Mouse (Mus musculus) regulatory T cell (primary cell): ENCODE results near the gene Mmp15.

Experiments
- in situ Hi-C: fragments of 300-600 bp; cut with MboI, MseI; formaldehyde crosslinking; loops from one replicate; pipeline ENCODE4 v1.15.1; 2025; ENCODE audit warnings: high pct_unique_total_duplicates

Gene Mmp15

DNA sequence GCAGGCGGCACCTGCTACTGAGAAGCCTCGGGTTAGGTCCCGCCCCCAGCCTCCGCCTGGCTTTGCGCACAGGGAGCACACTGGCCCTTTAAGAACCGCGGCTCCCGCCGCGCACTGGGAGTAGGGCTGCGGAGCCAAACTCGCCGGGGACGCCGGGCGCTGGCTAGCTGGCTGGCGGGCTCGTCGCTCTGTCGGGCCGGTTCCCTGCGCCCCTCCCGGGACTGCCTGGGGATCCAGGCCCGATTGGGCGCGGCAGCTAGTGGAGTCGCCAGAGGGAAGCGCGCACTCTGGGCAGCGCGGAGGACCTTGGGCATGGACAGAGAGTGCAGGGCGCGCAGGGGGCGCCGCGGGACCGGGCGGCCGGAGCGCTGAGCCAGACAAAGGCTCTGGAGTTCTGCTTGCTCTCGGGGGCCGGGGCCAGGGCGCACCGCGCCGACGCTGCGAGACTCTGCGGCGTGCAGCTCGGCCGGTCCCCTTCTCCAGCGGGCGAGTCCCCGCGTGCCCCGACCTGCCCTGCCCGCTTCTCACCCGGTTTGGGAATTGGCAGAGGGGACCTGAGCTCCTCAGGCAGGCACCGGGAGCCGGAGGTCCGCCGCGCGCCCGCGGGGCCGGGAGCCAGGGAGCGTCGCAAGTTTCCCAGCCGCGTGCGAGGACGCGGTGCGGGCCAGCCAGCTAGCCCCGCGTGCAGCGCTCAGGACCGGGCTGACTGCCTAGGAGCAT lies at the start of gene Mmp15:
Gene Mmp15 (plus strand): TSS at position 118 of the 720 bp plus-strand sequence.
- in situ Hi-C loops: no loop called here

- in situ Hi-C loops: no loop called here
Observed at GRCm38 (mm10) chr8:95302410-95302809, 49.7 kb upstream of the Mmp15 start.

DNA sequence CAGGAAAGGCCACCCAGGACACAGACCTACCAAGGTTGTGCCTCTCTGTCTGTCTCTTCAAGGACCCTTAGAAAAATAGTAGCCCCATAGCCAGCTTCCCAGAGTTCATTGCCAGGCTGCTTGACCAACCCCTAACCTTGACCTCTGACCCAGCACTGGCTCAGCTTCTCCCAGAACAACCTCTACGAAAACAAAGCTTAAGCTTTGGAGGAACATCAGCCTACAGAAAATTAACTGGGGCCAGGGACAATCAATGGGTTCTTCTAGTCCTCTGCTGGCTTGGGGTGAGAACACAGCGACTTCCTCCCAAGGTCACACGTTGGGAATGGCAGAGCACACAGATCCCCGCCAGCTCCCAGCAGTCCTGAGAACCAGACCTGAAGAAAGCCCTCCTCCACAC lies 46.5 kb upstream of the Mmp15 start:
- in situ Hi-C loops: loop anchor here (5.0 kb wide), 1 partner anchor 48 kb away; no protein-coding TSS in a partner anchor

- in situ Hi-C loops: loop anchor here (5.0 kb wide), 1 partner anchor 49 kb away; no protein-coding TSS in a partner anchor
Observed at GRCm38 (mm10) chr8:95306431-95306830, 45.6 kb upstream of the Mmp15 start, which contains the start of gene Cngb1. Cngb1 (minus strand) TSS chr8:95306585.

DNA sequence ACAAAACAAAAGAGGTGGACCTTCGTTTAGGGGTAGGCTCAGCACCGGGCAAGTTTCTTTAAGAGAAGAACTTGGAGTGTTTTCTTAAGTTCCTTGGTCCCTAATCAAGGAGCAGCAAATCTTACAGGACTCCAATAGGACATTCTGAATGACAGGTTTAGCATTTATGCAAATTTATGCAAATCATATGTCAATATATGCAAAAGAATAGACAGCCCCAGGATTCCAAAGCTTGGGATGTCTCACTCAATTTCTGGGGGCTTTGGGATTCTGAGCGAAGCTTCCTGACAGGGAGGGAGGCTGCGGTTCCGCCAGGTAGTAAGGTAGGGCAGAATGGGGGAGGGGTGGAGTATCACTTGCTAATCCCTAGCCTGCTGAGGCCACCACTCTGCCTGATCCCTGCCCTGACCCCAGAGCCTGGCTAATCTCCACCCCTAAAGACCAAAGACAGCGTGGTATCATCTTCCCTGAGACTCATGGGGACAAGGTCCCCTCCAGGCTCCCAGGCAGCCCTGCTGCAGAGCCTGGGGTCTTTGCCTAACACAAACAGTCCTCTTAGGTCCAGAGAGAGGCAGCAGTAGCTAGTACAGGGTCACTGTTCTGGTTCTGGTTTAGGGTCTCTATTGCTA lies 41.6 kb upstream of the Mmp15 start, which contains the start of gene Tepp:
Gene Tepp (plus strand): TSS at position 225 of the 629 bp plus-strand sequence.
- in situ Hi-C loops: no loop called here

- in situ Hi-C loops: no loop called here
Observed at GRCm38 (mm10) chr8:95312836-95313235, 39.2 kb upstream of the Mmp15 start.

DNA sequence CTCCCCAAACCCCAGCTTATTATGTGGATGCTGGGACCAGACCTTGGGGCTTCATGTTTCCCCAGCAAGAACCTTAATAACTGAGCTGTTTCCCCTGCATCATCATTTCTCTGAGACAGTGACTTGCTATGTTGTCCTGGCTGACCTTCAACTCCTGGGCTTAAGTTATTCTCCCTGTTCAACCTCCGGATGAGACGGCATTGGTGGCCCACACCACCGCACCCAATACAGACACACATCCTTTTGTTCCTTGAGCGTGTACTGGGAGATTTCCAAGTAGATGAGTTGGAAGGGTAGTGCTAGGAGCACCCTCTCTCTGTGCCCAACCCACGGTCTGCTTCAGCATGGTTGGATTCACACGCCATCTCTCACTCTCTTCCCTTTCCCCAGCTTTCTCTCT lies 38.2 kb upstream of the Mmp15 start:
- in situ Hi-C loops: no loop called here

- in situ Hi-C loops: no loop called here
Observed at GRCm38 (mm10) chr8:95314707-95315106, 37.4 kb upstream of the Mmp15 start.

DNA sequence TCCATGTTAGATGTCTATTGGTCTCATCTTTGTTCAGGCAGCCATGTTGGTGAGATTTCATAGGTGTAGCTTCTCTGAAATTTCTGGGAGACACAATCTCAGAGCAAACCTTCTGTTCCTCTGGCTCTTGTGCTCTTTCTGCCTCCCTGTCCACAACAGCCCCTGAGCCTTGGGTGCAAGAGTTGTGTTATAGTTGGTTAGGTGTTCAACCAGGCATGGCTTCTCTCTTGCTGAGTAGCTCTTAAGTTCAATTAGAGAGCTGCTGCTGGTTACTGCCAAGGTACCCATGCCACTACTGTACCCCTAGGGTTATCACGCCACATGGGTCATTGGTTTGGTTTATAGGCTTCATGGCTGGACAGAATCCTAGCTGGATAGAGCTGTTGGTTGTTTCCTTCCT lies 36.7 kb upstream of the Mmp15 start:
- in situ Hi-C loops: no loop called here

DNA sequence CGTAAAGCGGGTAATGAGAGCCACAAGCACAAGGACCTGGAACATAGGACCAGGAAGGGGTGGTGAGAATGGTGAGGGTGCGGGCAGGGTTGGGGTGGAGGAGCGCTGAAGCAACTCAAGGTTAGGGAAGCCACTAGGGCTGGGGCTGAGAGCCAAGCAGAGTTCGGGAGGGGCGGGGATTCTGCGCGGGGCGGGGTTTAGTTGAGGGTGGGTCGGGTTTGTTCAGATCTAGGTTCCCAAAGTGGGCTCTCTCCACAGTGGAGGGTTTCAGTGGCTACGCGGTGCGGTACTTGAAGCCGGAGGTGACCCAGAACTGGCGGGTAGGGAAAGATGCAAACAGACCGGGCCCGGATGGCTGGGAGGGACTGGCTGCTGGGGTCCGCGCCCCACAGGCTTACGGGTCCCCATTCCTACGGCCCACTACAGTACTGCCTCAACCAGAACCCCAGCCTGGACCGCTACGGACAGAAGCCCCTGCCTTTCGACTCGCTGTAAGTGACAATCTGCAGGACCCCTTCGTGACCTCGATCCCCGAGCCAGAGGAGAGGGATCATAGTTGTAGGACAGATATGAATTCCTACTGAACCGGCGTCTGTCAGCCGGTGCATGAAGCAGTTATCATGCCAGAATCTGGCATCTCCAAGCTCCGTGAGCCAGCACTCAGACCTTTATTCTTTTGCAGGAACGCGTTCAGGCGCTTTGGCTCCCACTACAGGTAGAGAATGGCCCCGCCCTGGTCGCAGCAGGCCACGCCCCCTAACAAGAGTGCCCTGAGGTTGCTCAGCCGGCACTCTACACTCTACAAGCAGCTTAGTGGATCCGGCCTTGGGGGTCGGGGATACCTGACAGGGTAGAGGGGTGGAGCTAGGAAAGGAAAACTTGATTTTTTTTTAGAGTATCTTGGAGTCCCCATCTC lies 31.6 kb upstream of the Mmp15 start:
- in situ Hi-C loops: no loop called here

- in situ Hi-C loops: no loop called here
Observed at GRCm38 (mm10) chr8:95323201-95323600, 28.9 kb upstream of the Mmp15 start.

DNA sequence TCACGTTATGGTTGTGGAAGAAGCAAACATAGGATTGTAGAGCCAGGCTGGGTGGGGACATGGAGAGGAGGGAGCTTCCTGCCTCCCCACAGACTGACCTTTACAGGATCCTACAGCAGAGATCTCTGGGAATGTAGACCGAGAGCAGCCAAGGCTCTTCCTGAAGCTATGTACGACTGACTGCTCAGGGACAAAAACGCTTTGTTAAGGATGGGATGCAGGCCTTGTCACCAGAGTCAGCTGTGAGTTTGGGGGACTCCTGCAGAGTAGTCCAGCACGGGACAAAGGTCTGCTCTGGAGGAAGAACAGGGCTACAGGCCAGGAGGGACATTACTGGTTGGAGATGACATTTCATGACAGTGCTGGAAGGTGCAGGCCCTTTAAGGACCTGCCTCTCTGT lies 27.4 kb upstream of the Mmp15 start:
- in situ Hi-C loops: no loop called here

DNA sequence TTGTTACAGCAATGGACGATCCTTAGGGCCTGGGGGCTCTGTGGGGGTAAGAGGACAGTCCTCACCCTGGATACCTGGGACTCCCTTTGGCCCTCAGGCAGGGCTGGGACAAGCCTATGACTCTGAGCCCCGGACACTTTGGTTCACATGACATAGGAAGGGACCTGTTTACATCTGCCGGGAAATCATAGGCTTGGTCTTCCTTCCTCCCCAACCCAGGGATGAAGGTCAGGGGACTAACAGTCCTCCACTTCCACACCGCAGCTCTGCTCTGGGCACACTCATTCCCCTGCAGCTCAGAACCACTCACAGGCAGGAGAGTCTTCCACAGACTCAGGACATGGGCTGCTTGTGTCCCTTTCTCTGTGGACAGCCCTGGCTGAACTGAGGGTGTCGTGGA lies 25.2 kb upstream of the Mmp15 start:
- in situ Hi-C loops: no loop called here

DNA sequence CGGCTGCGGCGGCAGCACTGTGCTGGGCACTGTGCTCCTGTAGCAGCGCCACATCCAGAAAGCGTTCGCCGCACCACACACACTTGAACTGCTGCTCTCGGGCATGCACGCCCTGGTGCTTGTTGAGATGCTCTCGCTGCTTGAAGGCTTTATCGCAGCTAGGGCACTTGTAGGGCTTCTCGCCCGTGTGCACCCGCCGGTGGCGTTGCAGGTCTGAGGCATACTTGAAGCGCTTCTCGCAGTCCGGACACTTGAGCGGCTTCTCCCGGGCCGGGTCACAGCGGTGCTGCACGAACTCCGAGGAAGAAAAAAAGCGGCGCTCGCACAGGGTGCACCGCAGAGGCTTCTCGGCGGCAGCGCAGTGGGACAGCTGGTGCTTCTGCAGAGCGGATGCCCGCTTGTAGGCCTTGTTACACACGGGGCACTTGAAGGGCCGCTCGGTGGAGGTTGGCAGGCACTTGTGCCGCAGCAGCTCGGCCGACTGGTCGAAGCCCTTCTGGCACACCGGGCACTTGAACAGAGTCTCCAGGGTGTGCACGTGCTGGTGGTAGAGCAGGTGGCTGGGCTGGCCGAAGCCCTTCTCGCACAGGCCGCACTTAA lies 24.1 kb upstream of the Mmp15 start:
- in situ Hi-C loops: no loop called here

- in situ Hi-C loops: loop anchor here (5.0 kb wide), 1 partner anchor 102 kb away; the partner anchor contains the start of gene Cfap20
Observed at GRCm38 (mm10) chr8:95330367-95330766, 21.7 kb upstream of the Mmp15 start.

- in situ Hi-C loops: loop anchor here (5.0 kb wide), 1 partner anchor 101 kb away; the partner anchor contains the start of gene Cfap20
Observed at GRCm38 (mm10) chr8:95331156-95331719, 20.8 kb upstream of the Mmp15 start.

DNA sequence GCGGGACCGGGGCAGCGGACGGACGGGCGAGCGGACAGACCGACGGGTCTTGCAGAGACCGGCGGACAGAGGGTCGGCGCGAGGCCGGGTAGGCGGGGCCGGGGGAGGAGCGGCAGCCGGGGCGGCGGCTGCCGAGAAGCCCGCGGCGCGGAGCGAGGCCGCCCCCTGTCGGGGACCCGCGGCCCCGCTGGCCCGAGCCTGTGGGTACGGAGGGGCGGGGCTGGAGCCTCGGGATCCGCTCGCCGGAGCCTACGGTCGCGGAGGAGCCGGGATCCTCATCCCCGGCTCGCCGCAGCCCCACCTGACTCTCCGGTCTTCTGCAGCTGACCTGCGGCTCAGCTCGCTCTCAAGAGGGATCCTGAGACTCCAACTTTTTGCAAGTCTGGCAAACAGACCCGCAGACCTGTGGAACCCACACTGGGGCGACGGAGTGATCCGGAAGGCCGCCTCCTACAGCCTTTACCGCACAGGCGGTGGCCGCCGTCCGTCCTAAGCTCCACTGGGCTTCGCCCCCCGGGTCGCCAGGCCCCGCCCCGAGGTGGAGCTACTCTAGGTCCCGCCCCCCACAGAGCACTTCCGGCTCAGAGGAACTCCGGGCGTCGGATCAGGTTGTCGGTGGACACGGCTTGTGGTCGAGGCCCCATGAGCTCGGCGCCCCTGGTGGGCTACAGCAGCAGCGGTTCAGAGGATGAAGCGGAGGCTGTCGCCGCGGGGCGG lies 20.2 kb upstream of the Mmp15 start, which contains the start of the genes Zfp319 and Usb1:
Gene Zfp319 (minus strand): TSS at position 231 of the 717 bp plus-strand sequence.
Gene Usb1 (plus strand): TSS at position 565 of the 717 bp plus-strand sequence.
- in situ Hi-C loops: loop anchor here (5.0 kb wide), 1 partner anchor 100 kb away; the partner anchor contains the start of gene Cfap20

- in situ Hi-C loops: loop anchor here (5.0 kb wide), 1 partner anchor 100 kb away; the partner anchor contains the start of gene Cfap20
Observed at GRCm38 (mm10) chr8:95332437-95333199, 19.4 kb upstream of the Mmp15 start.

- in situ Hi-C loops: no loop called here
Observed at GRCm38 (mm10) chr8:95335706-95336105, 16.4 kb upstream of the Mmp15 start.
